Mouse (Mus musculus): Measurements from ENCODE around the gene Pde10a. TPM values are rescaled to one million over a fixed set of nuclear protein-coding genes. Genes with fewer than 3 reads are reported as not detected.

The Pde10a gene
- total and polyA plus RNA-seq, 2 experiments from 2014 or later: 8.2 to 38.5 TPM

GRCm38 (mm10) chr17:8974823-8975397 is 449.7 kb downstream of the Pde10a start:
- no peaks in the 10 kb centered on the region for H3K9me3 ChIP-seq (ENCODE audit: low read length)
- H3K36me3 ChIP-seq (ENCODE audit: insufficient read depth, low read length): peaks cover 16% of the 10 kb centered on the region; the same call in 1 of the 2 replicates
- no peak for TF ChIP-seq CTCF (IDR thresholded peaks at IDR 0.05; ENCODE audit: low read depth)
- H3K9ac ChIP-seq (replicated peaks; ENCODE audit: low read length): no peak overlapping the region
- ATAC-seq: no peak
- H3K27me3 ChIP-seq (ENCODE audit: insufficient read depth, low read length): no peaks in the 10 kb centered on the region
- H3K4me3 ChIP-seq (ENCODE audit: low read length): no peak overlapping the region
- WGBS: 44% methylated on average over 6 of the region's 6 CpGs
- H3K27ac ChIP-seq: no peak overlapping the region
- no peaks in the 10 kb centered on the region for H3K4me1 ChIP-seq (ENCODE audit: insufficient read depth, low read length)
- DNase-seq (ENCODE audit: low spot score): no peak
- no peak overlapping the region for H3K4me2 ChIP-seq (ENCODE audit: low read depth, low read length)

GRCm38 (mm10) chr17:8976745-8977144 is 451.6 kb downstream of the Pde10a start:
- TF ChIP-seq CTCF (IDR thresholded peaks at IDR 0.05; ENCODE audit: low read depth): no peak
- Histone ChIP-seq H3K4me3 (ENCODE audit: low read length) (no peak overlapping the region), H3K9ac (replicated peaks; ENCODE audit: low read length) (no peak overlapping the region), H3K4me1 (ENCODE audit: insufficient read depth, low read length) (no peaks in the 10 kb centered on the region), H3K36me3 (ENCODE audit: insufficient read depth, low read length) (peaks cover 21% of the 10 kb centered on the region), H3K27ac (no peak overlapping the region), H3K27me3 (ENCODE audit: insufficient read depth, low read length) (no peaks in the 10 kb centered on the region), H3K9me3 (ENCODE audit: low read length) (no peaks in the 10 kb centered on the region), H3K4me2 (ENCODE audit: low read depth, low read length) (no peak overlapping the region)
- DNase-seq (ENCODE audit: low spot score): no peak
- 80% methylated on average over 6 of the region's 6 CpGs for WGBS
- no peak for ATAC-seq

- Histone ChIP-seq H3K9ac (replicated peaks; ENCODE audit: low read length) (no peak overlapping the region), H3K4me3 (ENCODE audit: low read length) (no peak overlapping the region), H3K4me2 (ENCODE audit: low read depth, low read length) (no peak overlapping the region), H3K27me3 (ENCODE audit: insufficient read depth, low read length) (no peaks in the 10 kb centered on the region), H3K9me3 (ENCODE audit: low read length) (no peaks in the 10 kb centered on the region), H3K27ac (no peak overlapping the region), H3K36me3 (ENCODE audit: insufficient read depth, low read length) (peaks cover 21% of the 10 kb centered on the region), H3K4me1 (ENCODE audit: insufficient read depth, low read length) (no peaks in the 10 kb centered on the region)
- TF ChIP-seq CTCF (IDR thresholded peaks at IDR 0.05; ENCODE audit: low read depth): no peak
- DNase-seq (ENCODE audit: low spot score) (no peak), ATAC-seq (no peak)
- 82% methylated on average over 2 of the region's 2 CpGs for WGBS
Observed at GRCm38 (mm10) chr17:8977271-8977670, 452.1 kb downstream of the Pde10a start.

- no peak for TF ChIP-seq CTCF (IDR thresholded peaks at IDR 0.05; ENCODE audit: low read depth)
- H3K9me3 ChIP-seq (ENCODE audit: low read length): no peaks in the 10 kb centered on the region
- no peak overlapping the region for H3K4me3 ChIP-seq (ENCODE audit: low read length)
- peaks cover 19% of the 10 kb centered on the region for H3K36me3 ChIP-seq (ENCODE audit: insufficient read depth, low read length)
- H3K27ac ChIP-seq: no peak overlapping the region
- no peaks in the 10 kb centered on the region for H3K27me3 ChIP-seq (ENCODE audit: insufficient read depth, low read length)
- ATAC-seq (no peak), DNase-seq (ENCODE audit: low spot score) (no peak)
- H3K4me1 ChIP-seq (ENCODE audit: insufficient read depth, low read length): peaks cover 4% of the 10 kb centered on the region; the same call in 1 of the 2 replicates
- WGBS: 78% methylated on average over 2 of the region's 2 CpGs
- H3K4me2 ChIP-seq (ENCODE audit: low read depth, low read length): no peak overlapping the region
- no peak overlapping the region for H3K9ac ChIP-seq (replicated peaks; ENCODE audit: low read length)
Observed at GRCm38 (mm10) chr17:8983576-8983975, 458.4 kb downstream of the Pde10a start.

DNA sequence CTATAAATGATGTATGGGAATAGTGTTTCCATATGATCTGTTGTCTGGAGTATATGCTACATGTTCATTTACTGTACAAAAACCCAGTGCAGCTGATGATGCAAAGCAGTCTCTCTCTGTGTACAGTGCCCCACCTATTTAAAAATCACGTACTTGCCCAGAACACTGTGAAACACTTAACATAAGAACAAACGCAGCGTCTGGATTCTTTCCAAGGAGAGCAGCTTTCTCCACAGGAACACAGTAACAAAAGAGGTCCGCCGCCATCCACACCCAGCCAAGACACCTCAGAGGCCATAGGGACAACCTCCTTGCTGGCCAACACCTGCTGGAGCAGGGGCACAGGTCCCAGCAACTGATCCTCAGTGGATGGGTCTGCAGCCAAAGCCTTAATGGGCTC is 460.5 kb downstream of the Pde10a start:
- DNase-seq (ENCODE audit: low spot score) (peak; percentile 54), ATAC-seq (no peak)
- TF ChIP-seq CTCF (IDR thresholded peaks at IDR 0.05; ENCODE audit: low read depth): no peak
- Histone ChIP-seq H3K27ac (no peak overlapping the region), H3K9ac (replicated peaks; ENCODE audit: low read length) (no peak overlapping the region), H3K4me1 (ENCODE audit: insufficient read depth, low read length) (peaks cover 4% of the 10 kb centered on the region; the same call in 1 of the 2 replicates), H3K27me3 (ENCODE audit: insufficient read depth, low read length) (no peaks in the 10 kb centered on the region), H3K9me3 (ENCODE audit: low read length) (no peaks in the 10 kb centered on the region), H3K4me2 (ENCODE audit: low read depth, low read length) (no peak overlapping the region), H3K4me3 (ENCODE audit: low read length) (no peak overlapping the region), H3K36me3 (ENCODE audit: insufficient read depth, low read length) (peaks cover 8% of the 10 kb centered on the region)
- WGBS: 23% methylated on average over 5 of the region's 5 CpGs

DNA sequence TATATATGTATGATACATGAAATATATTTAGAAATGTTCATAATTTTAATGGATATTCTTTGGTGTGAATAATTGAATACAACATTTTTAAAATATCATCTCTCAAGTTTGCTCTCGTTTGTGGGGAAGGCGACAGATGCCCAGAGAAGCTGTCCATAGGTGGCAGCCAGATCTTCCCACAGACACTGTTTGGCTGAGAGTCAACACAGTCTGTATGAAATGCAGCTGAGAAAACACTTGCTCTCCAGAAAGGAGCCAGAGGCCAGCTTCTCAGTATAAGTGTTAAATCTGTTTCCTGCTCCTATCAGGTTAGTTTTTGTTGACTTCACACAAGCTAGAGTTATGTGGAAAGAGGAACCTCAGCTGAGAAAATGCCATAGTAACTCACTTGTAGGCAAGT is 461.4 kb downstream of the Pde10a start:
- WGBS: 45% methylated on average over 2 of the region's 2 CpGs
- ATAC-seq (no peak), DNase-seq (ENCODE audit: low spot score) (peak; percentile 66)
- Histone ChIP-seq H3K4me1 (ENCODE audit: insufficient read depth, low read length) (peaks cover 4% of the 10 kb centered on the region; the same call in 1 of the 2 replicates), H3K4me3 (ENCODE audit: low read length) (no peak overlapping the region), H3K36me3 (ENCODE audit: insufficient read depth, low read length) (peaks cover 4% of the 10 kb centered on the region; the same call in 1 of the 2 replicates), H3K9me3 (ENCODE audit: low read length) (no peaks in the 10 kb centered on the region), H3K27ac (no peak overlapping the region), H3K9ac (replicated peaks; ENCODE audit: low read length) (no peak overlapping the region), H3K27me3 (ENCODE audit: insufficient read depth, low read length) (no peaks in the 10 kb centered on the region), H3K4me2 (ENCODE audit: low read depth, low read length) (no peak overlapping the region)
- no peak for TF ChIP-seq CTCF (IDR thresholded peaks at IDR 0.05; ENCODE audit: low read depth)

GRCm38 (mm10) chr17:8987369-8987768 is 462.2 kb downstream of the Pde10a start:
- no peak for DNase-seq (ENCODE audit: low spot score)
- no peak for TF ChIP-seq CTCF (IDR thresholded peaks at IDR 0.05; ENCODE audit: low read depth)
- Histone ChIP-seq H3K9ac (replicated peaks; ENCODE audit: low read length) (no peak overlapping the region), H3K27ac (no peak overlapping the region), H3K4me3 (ENCODE audit: low read length) (no peak overlapping the region), H3K27me3 (ENCODE audit: insufficient read depth, low read length) (no peaks in the 10 kb centered on the region), H3K4me1 (ENCODE audit: insufficient read depth, low read length) (peaks cover 4% of the 10 kb centered on the region; the same call in 1 of the 2 replicates), H3K36me3 (ENCODE audit: insufficient read depth, low read length) (peaks cover 4% of the 10 kb centered on the region; the same call in 1 of the 2 replicates), H3K4me2 (ENCODE audit: low read depth, low read length) (no peak overlapping the region), H3K9me3 (ENCODE audit: low read length) (no peaks in the 10 kb centered on the region)
- 76% methylated on average over 5 of the region's 5 CpGs for WGBS
- ATAC-seq: no peak

All from hindbrain, postnatal 0 days (tissue).